Mouse (Mus musculus) mouse embryonic stem cell (cell line): ENCODE results near the gene Pla1a.

Experiments used
- in situ Hi-C, 2 experiments: fragments of 300-500 bp; cut with MboI; formaldehyde crosslinking; loops; 1 replicate in 1 of 2; 3 replicates in 1 of 2; pipeline ENCODE4 v1.14.3; 2019 to 2020; ENCODE audit warnings: low sequenced_read_pairs in 2 of 2, low pct_unique_long_range_greater_than_20kb in 1 of 2, mixed read lengths in 1 of 2; ENCODE audit not compliant: unreplicated experiment in 1 of 2

Pla1a gene

GRCm38 (mm10) chr16:38361933-38362332, 71.0 kb downstream of the Pla1a start, which contains the start of gene Popdc2:
Gene Popdc2 (plus strand): TSS chr16:38362209.
- in situ Hi-C loops = no loop called here

DNA sequence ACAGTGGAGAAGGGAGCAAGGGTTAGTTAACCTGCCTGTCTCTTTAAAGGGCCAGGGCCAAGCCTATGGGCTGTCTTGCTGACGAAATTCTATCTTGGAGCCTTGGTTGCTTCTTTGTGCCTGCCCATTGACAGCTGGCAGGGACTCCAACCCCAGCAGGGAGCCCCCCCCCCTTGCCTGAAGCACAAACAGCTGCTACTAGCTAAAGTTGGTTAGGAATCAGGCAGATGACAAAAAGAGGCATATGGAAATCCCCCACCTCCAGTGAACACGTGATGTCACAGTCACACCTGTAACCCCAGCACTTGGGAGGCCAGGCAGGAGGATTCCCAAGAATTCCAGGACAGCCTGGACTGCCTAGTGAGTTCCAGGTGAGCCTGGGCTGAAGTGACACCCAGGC, 72.6 kb downstream of the Pla1a start:
- in situ Hi-C loops = no loop called here

GRCm38 (mm10) chr16:38359857-38360256, 73.1 kb downstream of the Pla1a start:
- in situ Hi-C loops = no loop called here

DNA sequence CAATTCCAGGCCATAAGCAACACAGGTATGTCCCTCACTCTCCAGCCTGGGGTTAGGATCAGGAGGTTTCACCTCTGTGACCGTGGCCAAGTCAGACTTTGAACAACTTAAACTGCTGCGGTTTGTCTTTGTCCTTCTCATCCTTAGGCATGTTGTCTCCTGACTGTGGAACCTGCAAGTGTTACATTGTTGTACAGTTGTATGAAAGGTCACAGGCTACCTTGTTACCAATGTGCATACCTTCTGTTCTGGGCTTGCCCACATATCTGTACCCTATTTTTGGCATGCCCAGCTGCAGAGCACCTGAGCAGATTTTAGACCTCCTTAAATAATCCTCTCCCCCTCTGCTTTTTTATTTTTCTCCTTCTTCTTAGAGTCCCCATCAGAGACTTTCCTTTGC, 73.7 kb downstream of the Pla1a start:
- in situ Hi-C loops = no loop called here

- in situ Hi-C loops = no loop called here
Measured at GRCm38 (mm10) chr16:38358256-38358812, 74.6 kb downstream of the Pla1a start.

DNA sequence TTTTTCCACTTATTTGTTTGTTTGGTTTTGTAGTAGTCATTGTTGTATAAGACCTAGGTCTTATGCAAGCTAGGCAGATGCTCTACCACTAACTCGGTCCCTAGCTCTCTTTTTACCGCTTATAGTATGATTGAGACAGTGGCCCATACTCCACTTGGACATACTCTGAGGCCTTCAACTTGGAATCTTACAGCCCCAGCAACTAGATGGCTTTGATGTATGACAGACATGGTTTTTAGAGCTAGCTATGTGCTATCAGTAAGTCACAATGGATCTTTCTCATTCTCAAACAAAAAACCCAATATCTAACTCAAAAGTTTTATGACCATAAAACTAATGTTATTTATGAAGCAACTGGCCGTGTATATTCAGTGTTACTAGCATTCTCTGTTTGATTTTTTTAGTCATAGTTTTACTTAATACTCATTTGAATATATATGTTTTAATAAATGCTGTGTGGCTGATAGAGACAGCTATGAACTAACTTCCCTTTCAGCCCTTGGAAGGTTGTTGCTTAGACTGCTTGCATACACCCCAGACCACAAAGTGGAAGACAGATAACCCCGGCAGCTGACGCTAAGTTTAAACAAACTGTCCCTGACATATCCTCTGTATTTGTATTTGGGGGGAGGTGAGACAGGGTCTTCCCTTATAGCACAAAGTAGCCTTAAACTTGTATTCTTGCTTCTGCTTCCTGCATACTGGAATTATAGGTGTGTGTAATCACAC, 78.6 kb downstream of the Pla1a start:
- in situ Hi-C loops = no loop called here

DNA sequence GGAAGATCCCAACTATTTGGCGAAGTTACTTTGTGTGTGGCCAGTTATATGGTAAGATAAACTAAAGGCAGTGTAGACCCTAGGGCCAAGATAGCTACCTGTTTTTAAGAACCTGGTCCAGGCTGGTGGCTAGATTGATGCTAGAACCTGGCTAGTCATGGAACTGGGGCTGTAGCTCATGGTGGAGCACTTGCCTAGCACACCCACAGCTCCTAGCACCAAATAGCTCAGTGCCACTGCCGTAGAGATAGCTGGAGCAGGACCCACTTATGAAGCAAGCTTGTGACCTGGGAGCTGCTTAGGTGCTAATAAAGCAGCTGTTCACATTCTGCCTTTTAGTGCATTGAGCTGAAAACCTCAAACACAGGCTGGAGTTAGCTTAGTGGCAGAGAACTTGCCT, 79.3 kb downstream of the Pla1a start:
- in situ Hi-C loops = no loop called here

- in situ Hi-C loops = no loop called here
Measured at GRCm38 (mm10) chr16:38352851-38353250, 80.1 kb downstream of the Pla1a start.

GRCm38 (mm10) chr16:38352031-38352430, 80.9 kb downstream of the Pla1a start:
- in situ Hi-C loops = no loop called here

DNA sequence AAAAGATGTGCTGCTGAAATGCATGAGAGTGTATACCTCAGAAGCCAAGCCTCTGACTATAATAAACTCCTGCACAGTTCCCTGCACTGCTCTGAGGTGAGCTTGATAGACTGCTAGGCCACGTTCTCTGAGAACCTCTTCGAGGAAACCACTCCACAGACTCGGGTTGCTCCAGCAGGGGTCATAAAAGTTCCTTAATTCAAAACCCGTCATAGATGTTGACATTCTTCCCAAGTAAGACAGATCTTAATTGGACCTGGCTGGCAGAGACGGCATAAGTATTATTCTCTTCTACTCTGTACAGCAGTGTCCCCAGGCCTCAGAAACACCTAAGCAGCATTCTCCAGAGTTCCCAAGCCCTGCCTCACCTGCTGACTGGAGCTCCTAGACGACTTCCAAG, 82.0 kb downstream of the Pla1a start:
- in situ Hi-C loops = no loop called here

DNA sequence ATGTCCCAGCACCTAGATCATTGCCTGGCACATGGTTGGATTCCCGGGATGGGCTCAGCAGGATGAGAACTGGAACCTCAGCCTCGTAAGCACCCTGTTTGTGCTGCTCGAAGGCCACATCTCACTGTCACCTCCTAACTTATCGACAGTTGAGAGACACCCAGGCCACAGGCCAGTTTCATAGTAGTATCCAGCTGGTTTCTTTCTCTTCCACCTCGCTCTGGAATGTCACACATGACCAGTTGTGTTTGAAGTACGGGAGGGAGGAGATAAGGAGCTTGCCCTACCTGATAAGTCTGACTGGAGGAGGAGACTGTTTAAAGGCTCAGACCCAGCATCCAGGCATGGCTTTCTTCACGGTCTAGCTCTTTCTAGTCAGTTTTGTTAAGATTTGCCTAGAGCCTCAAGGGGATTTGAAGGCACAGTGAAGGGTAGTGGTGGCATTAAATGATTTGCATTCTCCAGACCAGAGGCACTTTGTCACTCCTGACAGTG, 82.5 kb downstream of the Pla1a start:
- in situ Hi-C loops = no loop called here

DNA sequence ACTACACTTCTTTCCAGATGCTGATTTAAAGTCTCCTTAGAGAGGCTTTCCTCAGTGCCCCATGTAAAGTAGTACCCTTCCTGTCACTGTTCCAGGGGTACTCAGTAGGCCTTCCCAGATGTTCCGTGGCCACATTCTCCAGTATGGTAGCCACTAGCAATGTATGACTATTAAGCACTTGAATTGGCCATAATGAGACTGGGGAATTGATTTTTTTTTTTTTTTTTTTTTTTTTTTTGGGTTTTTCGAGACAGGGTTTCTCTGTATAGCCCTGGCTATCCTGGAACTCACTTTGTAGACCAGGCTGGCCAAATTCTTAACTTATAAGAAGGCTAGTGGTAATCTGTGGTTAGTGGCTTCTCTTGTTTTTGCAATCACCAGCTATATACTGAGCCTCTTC, 83.1 kb downstream of the Pla1a start:
- in situ Hi-C loops = loop anchor here (10.0 kb wide), 3 partner anchors 115 to 145 kb away; no protein-coding TSS in a partner anchor

DNA sequence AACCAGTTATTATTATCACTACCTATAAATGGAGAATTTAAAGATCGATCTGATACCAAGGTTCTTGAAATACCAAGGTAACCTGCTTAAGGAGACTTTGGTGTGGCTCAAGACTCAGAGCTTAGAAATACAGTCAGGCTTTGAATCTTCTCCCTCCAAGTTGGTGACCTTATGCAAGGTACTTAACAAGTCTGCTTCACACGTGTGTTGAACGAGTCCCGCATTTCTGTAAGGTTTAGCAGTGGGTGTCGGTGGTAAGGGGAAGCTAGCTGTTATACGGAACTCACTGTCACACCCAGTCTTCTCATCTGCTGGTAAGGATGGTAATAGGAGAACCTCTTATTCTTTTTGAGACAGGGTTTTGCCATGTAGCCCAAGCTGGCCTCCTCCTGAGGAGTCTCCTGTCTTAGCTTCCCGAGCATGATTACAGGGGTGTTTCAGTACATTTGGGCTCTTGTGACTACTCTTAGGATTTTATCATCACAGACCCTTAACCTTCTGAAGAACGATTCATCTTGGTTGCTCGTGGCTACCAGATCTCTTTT, 84.7 kb downstream of the Pla1a start:
- in situ Hi-C loops = loop anchor here (10.0 kb wide), 3 partner anchors 117 to 147 kb away; no protein-coding TSS in a partner anchor

GRCm38 (mm10) chr16:38347588-38347987, 85.4 kb downstream of the Pla1a start:
- in situ Hi-C loops = loop anchor here (10.0 kb wide), 3 partner anchors 117 to 147 kb away; no protein-coding TSS in a partner anchor

DNA sequence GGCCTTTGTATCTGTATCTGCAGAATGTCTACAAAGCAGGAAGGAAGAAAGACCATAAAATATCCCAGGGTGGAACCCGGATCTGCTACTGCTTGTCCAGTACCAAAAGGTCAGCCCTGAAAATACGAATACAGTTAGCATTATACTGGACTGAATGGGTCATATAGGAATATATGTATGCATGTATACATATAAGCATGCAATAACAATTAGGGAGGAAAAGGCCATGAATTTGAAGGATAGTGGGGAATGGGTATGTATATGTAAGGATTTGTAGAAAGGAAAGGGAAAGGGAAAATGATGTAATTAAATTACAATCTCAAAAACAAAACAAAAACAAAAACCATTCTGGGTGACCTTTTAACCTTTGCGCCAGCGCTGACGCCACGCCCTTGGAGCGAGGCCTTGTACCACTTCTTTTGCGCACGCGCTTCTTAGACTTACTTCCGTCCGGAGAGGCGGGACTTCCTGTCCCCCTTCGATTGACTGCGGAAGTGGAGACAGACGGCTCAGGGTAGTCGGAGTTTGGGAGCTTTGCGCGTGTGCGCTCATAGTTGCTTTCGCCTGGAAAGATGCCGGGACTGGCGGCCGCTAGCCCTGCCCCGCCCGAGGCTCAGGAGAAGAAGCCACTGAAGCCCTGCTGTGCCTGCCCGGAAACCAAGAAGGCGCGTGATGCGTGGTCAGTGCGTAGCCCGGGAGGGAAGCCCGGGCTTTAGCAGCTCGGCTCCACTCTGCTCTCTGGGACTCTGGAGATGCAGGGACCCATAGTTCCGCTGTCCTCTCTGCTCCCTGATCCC, 86.2 kb downstream of the Pla1a start, which contains the start of the genes Cox17 and Gm21987:
TSS of gene Cox17 (plus strand) at position 463 of the 797 bp plus-strand sequence.
TSS of gene Gm21987 (plus strand) at position 512 of the 797 bp plus-strand sequence.
- in situ Hi-C loops = loop anchor here (10.0 kb wide), 3 partner anchors 118 to 148 kb away; no protein-coding TSS in a partner anchor
